Mouse (Mus musculus): ENCODE measurements around the gene Olfml2b. TPM values are rescaled to one million over a fixed set of nuclear protein-coding genes. Genes with fewer than 3 reads are reported as not detected.

The Olfml2b gene
- total RNA-seq, 2 experiments from 2014 or later = 0.42 to 0.83 TPM

DNA sequence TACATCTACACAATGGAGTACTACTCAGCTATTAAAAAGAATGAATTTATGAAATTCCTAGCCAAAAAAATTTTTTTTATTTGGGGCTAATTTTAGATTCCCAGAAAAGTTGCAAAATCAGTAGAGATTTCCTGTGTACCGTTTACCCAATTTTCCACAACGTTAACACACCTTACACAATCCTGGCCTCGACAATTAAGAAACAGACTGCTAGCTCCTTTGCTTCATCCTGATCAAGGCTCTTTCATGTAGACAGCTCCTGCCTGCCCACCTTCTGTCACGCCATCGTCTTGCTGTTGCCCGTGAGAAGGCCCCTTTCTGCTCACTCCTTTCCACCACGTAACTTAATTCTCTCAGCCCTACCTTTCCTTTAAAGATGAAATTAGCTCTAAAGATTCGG, 45.4 kb downstream of the Olfml2b start:
- ATAC-seq (replicated peaks; ENCODE audit: low FRiP score, poor library complexity, severe bottlenecking) = no peak

DNA sequence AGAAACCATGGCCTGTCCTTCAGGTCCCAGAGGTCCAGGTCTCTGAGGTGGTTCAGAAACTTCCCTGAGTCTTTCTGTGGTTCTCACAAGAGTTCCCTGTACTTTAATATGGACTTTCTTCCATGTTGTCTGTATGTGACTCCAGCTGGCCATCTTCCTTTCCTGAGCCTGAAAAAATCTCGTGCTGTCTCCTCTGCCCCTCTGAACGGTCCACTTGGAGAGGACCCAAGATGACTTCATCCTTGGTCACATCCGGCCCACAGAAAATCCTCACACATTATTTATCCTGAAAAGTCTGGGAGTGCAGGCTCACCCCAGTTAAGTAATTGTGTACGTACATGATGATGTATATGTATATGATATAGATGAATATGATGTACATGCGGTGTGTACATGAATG, 47.0 kb downstream of the Olfml2b start:
- ATAC-seq (replicated peaks; ENCODE audit: low FRiP score, poor library complexity, severe bottlenecking) = no peak

DNA sequence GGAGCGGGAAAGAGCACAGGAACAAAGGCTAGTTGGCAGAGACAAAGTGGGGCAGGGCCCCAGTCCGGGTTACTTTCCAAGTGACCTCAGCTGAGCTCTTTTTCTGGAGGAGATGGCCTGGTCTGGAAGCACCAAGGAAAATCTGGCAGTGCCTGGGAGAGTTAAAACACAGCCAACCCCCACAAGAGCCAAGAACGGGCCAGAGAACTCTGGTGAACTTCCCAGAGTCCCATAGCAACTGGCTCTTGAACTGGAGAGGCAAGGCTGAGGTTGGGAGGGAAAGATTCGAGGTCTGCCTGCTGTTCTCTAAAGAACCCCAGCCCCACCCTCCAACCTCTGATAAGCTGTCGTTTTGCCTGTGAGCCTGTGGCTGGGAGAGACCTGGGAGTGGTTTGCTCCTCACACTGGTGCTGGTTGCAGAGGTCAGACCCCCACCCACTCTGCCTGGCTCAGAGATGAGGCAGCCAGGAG, 50.5 kb downstream of the Olfml2b start:
- ATAC-seq (replicated peaks; ENCODE audit: low FRiP score, poor library complexity, severe bottlenecking) = no peak

- no peak for ATAC-seq (replicated peaks; ENCODE audit: low FRiP score, poor library complexity, severe bottlenecking)
These were observed 51.0 kb downstream of the Olfml2b start for GRCm38 (mm10) chr1:170695326-170695725.

- no peak for ATAC-seq (replicated peaks; ENCODE audit: low FRiP score, poor library complexity, severe bottlenecking)
These were observed 52.7 kb downstream of the Olfml2b start for GRCm38 (mm10) chr1:170696996-170697395.

GRCm38 (mm10) chr1:170697771-170698356, 53.5 kb downstream of the Olfml2b start:
- no peak for ATAC-seq (replicated peaks; ENCODE audit: low FRiP score, poor library complexity, severe bottlenecking)

DNA sequence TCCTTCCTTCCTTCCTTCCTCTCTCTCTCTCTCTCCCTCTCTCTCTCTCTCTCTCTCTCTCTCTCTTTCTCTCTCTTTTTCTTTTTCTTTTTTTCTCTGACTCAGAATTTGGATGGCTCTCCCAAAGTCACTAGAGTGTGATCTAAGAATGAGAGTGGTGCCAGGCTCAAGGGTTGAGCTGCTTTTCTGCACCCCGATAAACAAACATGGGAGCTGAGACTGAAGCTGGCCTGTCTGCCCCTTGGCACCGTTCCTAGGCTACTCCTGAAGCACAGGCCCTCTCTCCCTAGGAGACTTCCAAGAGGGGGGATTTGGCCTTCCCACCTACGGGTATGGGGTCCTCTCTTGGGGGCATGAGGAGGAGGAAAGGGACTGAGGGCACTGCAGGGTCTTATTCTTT, 54.4 kb downstream of the Olfml2b start:
- ATAC-seq (replicated peaks; ENCODE audit: low FRiP score, poor library complexity, severe bottlenecking) = no peak

DNA sequence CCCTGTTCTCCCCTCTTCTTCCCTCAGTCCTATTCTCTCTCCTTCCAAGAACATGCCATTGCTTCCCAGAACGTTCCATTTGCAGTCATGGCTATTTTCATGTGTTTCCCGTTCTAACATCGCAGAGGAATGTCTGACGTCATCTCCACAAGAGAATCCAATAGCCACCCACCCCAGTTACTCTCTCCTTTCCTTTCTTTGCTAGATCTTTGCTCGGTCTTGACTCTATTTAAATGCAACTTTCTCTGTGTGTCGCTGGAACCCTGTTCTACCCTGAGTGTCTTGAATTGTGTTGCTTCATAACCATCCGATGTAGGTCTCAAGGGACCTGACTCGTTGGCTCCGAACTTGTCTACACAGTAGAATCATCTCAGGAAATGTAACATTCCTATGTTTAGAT, 55.2 kb downstream of the Olfml2b start:
- ATAC-seq (replicated peaks; ENCODE audit: low FRiP score, poor library complexity, severe bottlenecking) = no peak

DNA sequence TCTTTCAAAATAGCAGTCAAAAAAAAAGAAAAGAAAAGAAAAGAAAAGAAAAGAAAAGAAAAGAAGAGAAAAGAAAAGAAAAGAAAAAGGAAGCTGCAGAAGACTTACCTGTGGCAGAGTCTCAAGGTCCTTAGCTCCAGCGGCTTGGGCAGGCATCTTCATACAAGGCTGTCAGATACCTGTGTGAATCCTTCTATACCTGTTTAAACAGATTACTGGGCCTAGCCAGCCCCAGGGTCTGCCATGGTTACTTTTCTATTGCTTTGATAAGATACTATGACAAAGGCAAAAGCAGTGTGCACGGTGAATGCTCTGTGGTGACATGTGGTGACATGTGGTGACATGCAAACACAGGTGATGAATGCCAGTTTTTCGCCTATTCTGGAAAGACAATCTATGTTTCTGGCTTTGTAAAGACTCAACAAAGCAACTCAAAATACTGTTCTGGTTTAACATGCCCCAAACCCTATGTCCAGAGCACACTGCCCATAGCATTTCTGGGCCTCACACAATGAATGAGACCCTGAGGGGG, 56.2 kb downstream of the Olfml2b start:
- no peak for ATAC-seq (replicated peaks; ENCODE audit: low FRiP score, poor library complexity, severe bottlenecking)

- ATAC-seq (replicated peaks; ENCODE audit: low FRiP score, poor library complexity, severe bottlenecking) = no peak
These were observed 56.8 kb downstream of the Olfml2b start for GRCm38 (mm10) chr1:170701178-170701577.

DNA sequence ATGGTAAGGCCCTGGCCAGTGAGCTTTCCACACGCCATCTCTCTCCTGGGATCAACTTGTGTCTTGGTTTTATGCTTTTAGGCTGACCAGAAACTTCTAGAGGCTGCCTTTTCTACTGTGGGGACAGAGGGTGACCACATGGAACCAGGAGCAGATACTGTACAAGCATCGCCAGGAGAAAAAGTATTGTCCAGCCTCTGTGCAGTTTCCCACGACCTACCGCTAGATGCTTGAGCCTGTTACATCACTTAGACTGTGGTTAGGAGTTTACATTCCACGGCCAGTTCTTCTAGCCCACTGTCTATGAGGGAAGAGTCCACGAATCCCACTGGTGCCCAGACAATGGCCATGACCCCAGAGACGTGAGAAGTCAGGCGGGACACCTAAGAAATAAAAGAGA, 57.2 kb downstream of the Olfml2b start:
- ATAC-seq (replicated peaks; ENCODE audit: low FRiP score, poor library complexity, severe bottlenecking) = no peak

GRCm38 (mm10) chr1:170702263-170702662, 57.9 kb downstream of the Olfml2b start:
- no peak for ATAC-seq (replicated peaks; ENCODE audit: low FRiP score, poor library complexity, severe bottlenecking)

DNA sequence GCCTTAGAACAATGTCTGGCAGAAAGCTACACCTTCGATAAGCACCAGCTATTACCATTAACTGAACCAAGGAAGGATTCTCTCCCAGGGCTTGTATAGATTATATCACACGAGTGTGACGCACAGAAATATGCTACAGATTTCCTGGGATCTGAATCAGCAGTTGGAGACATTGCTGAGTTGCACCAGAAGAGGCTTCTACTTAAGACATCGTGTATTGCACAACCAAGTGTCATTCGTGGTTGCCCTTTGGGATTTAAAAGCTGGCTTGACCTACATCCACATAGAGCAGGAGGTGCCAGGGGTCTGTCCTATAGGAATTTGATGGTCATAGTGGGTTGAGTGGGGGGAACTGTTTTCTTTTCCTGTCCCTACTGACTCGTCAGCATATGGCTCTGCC, 58.6 kb downstream of the Olfml2b start:
- ATAC-seq (replicated peaks; ENCODE audit: low FRiP score, poor library complexity, severe bottlenecking) = no peak

GRCm38 (mm10) chr1:170704103-170704502, 59.8 kb downstream of the Olfml2b start:
- ATAC-seq (replicated peaks; ENCODE audit: low FRiP score, poor library complexity, severe bottlenecking) = no peak

DNA sequence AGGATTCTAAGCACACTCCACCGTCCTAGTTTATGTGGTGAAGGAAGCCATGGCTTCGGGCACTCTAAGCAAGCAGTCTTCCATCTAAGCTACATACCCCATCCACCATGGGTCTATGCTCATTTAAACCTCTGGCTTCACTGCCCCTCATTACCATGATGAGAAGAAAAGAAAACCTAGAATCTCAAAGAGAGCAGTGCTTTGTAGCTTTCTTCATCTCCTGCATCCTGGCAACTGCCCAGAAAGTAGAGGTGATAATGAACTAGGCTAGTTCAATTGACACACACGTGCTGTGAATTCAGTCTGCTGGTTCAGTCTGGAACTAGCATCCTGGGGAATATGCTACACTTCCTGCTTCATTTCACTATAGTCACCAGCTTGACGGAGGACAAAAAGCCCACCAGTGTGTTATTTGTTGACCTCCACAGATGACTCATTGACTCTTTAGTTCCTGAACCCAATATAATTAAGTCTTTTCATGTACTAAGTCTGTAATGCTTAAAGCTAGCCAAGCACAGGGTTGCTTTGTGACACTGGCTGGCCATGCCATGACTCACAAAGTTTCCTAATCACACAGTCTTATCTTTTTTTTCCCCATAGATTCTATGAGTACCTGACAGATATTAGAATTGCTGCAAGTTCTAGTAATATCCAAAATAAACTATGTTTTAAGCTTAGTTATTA, 60.7 kb downstream of the Olfml2b start:
- ATAC-seq (replicated peaks; ENCODE audit: low FRiP score, poor library complexity, severe bottlenecking) = no peak

DNA sequence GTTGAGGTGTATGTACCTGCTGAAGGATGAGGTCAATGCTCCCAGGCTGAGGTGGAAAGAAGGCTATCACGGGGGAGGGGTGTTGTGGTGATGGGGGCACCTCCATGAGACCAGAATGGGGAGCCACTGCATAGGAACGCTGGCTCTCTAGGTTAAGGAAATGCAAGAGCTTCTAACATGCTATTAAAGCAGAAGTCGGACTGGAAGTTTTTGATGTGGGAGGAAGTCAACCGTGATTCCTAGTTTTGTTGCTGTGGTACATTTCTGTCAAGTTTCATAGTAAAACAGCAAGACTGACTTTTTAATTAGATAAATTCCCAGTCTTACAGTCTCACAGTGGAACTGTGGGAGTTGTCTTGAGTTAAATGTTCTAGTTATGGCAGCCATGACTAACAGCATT, 61.7 kb downstream of the Olfml2b start:
- ATAC-seq (replicated peaks; ENCODE audit: low FRiP score, poor library complexity, severe bottlenecking) = no peak

DNA sequence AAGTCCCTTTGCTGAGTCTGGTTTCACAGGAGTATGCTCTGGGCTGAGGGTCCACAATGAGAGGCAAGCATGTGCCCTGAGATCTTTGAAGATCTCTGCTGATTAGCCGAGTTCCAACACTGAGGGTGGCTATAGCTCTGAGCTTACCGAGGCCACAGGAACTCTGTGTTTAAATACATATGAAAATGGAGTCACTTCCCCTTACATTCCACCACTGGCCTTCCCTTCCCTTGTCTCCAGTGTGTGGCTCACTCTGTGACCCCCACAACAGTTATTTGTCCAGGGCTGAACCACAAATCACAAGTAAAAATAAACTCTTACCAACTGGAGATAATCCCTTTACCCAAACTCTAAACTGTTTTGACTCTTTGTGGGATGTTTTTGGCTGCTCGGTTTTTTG, 64.7 kb downstream of the Olfml2b start:
- no peak for ATAC-seq (replicated peaks; ENCODE audit: low FRiP score, poor library complexity, severe bottlenecking)

DNA sequence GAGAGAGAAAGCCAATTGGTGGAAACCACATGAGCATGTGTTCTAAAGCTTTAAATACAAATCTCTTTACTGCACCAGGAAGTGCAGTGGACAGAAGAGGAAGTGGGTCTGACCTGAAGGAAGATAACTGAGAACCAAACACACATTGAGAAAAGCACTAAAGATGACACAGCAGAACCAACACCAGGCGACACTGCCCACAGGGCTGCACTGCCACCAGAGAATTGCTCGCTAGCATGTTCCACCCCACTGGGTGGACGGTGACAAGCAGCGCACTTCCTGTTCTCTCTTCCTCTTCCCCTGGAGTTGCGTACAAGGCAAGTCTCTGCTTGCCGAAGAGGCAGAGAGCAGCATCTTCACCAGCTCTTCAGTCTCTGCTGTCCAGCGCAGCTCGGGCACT, 65.1 kb downstream of the Olfml2b start:
- ATAC-seq (replicated peaks; ENCODE audit: low FRiP score, poor library complexity, severe bottlenecking) = no peak

DNA sequence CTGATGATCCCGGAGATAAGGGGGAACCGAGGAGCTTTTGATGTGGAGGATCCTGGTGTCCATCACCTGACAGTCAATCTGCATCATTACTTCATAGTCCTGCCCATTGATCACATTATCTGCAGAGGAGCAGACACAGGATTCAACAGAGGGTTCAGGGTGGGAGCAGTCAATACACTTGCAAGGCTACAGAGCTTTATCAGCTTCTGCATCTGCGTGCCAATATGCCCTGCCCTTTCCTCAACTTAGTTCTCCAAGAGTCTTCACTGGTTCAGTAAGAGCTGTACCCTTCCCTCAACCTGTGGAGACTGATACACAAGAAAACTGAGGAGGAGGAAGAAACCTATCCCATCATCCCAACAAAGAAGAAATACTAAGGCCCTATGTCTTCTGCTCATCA, 65.6 kb downstream of the Olfml2b start:
- ATAC-seq (replicated peaks; ENCODE audit: low FRiP score, poor library complexity, severe bottlenecking) = no peak

DNA sequence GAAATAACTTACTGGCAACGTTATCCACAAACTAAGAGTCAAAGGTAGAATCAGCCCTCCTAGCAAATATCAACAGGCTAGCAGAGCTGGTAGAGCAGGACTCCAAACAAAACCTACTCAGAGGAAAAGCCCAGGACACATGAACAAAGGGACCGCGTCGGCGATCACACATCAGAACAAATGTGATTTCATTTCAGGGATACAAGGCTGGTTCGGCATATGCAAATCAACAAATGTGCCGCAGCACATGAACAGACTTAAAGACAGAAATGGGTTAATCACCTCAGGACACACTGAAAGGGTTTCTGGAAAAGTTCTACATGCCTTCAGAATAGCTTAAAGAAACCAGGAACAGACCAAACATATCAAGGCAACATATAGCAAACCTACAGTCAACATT, 67.4 kb downstream of the Olfml2b start:
- ATAC-seq (replicated peaks; ENCODE audit: low FRiP score, poor library complexity, severe bottlenecking) = no peak

- ATAC-seq (replicated peaks; ENCODE audit: low FRiP score, poor library complexity, severe bottlenecking) = no peak
These were observed 73.0 kb downstream of the Olfml2b start for GRCm38 (mm10) chr1:170717241-170717828.
